Mouse (Mus musculus) liver, postnatal 0 days (tissue): ENCODE measurements at regions not wholly inside any gene's neighbourhood (a gene's known extent, or its start where the extent isn't known, plus 50 kb on each side); places are given as distances from the start of the nearest gene placed in this dataset.

Experiments used
- ATAC-seq: fragments of 200-750 bp; cut with Nextera tagmentation; 2 replicates; pipeline ENCODE4 v1.8.0; 2017; ENCODE audit warnings: mild to moderate bottlenecking, moderate library complexity
- DNase-seq: peaks from one replicate; pipeline ENCODE4 v3.0.0-alpha.2; 2016
- H3K27ac ChIP-seq: fragments of 300-500 bp; sonication (generic); 2 replicates; pipeline ENCODE4 v1.5.1; 2014; ENCODE audit warnings: antibody characterized with exemption, moderate library complexity, mild to moderate bottlenecking, low read depth
- H3K27me3 ChIP-seq: fragments of 300-500 bp; sonication (generic); 2 replicates; pipeline ENCODE4 v1.6.1; 2014; ENCODE audit warnings: low read length, control low read depth, mixed read lengths; ENCODE audit not compliant: insufficient read depth
- H3K36me3 ChIP-seq: fragments of 300-500 bp; sonication (generic); replicated peaks from 2 replicates; pipeline ENCODE4 v1.6.1; 2014; ENCODE audit warnings: mild to moderate bottlenecking, control low read depth, low read length, moderate library complexity, mixed read lengths; ENCODE audit not compliant: insufficient read depth
- H3K4me1 ChIP-seq: fragments of 300-500 bp; sonication (generic); 2 replicates; pipeline ENCODE4 v1.6.1; 2014; ENCODE audit warnings: antibody characterized with exemption, mild to moderate bottlenecking, control low read depth; ENCODE audit not compliant: insufficient read depth
- H3K4me2 ChIP-seq: fragments of 300-500 bp; sonication (generic); 2 replicates; pipeline ENCODE4 v1.6.1; 2014; ENCODE audit warnings: low read depth, mild to moderate bottlenecking, low read length, moderate library complexity, mixed read lengths
- H3K4me3 ChIP-seq: fragments of 300-500 bp; sonication (generic); 2 replicates; pipeline ENCODE4 v1.5.1; 2014; ENCODE audit warnings: low read depth, low read length
- H3K9ac ChIP-seq: fragments of 300-500 bp; sonication (generic); replicated peaks from 2 replicates; pipeline ENCODE4 v1.6.1; 2014; ENCODE audit warnings: mild to moderate bottlenecking, moderate library complexity
- H3K9me3 ChIP-seq: fragments of 300-500 bp; sonication (generic); 2 replicates; pipeline ENCODE4 v1.6.1; 2016; ENCODE audit warnings: mild to moderate bottlenecking, control low read depth, low read length, mixed read lengths
- CTCF ChIP-seq: sonication (generic); IDR thresholded peaks from 2 replicates; pipeline ENCODE4 v1.5.1; 2016; ENCODE audit warnings: antibody characterized with exemption, low read depth
- EP300 ChIP-seq: IDR thresholded peaks from 2 replicates; pipeline ENCODE4 v1.6.1; 2016; ENCODE audit warnings: antibody characterized with exemption, low read depth, mild to moderate bottlenecking
- WGBS: fragments of 180-500 bp; shearing (Covaris S2); extraction: QIAGEN DNeasy Blood & Tissue Kit; methylation state at CpG from one replicate; pipeline ENCODE4 v1.1.7; 2014; ENCODE audit not compliant: insufficient replicate concordance; 5-methylcytosine and 5-hydroxymethylcytosine counted together

DNA sequence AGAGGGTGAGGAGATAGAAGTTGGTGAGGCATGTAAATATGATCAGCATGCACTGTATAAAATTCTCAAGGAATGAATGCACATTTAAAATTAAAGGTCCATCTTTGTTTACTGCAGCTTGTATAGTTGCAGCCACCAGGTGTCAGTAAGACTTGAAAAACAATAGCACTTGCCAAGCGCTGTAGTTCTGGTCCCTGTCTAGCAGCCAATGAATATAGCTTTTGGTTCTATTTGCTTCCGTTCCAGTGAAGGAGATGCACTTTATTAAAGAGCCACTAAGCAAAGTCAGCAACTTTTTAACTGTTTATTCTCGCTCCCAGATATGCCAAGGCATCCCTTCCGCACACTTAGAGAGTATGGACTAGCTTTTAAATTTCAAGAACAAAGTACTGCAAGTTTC lies 743.6 kb downstream of the Stpg2 start:
- 62% methylated on average over 4 of the region's 4 CpGs for WGBS
- TF ChIP-seq EP300 (no peak), CTCF (no peak)
- no peaks in the 10 kb centered on the region for H3K27me3 ChIP-seq
- H3K27ac ChIP-seq, result no peak overlapping the region
- H3K4me1 ChIP-seq, result no peaks in the 10 kb centered on the region
- H3K9ac ChIP-seq, result no peak overlapping the region
- H3K4me3 ChIP-seq, result no peak overlapping the region
- ATAC-seq (no peak), DNase-seq (no peak)
- H3K9me3 ChIP-seq, result peaks cover 2% of the 10 kb centered on the region; the same call in 1 of the 2 replicates
- H3K4me2 ChIP-seq, result no peak overlapping the region
- H3K36me3 ChIP-seq, result no peaks in the 10 kb centered on the region

GRCm38 (mm10) chr3:139950016-139950705 lies 744.7 kb downstream of the Stpg2 start:
- Histone ChIP-seq H3K4me1 (no peaks in the 10 kb centered on the region), H3K9ac (no peak overlapping the region), H3K4me3 (no peak overlapping the region), H3K9me3 (peaks cover 2% of the 10 kb centered on the region; the same call in 1 of the 2 replicates), H3K4me2 (no peak overlapping the region), H3K27me3 (no peaks in the 10 kb centered on the region), H3K36me3 (no peaks in the 10 kb centered on the region), H3K27ac (no peak overlapping the region)
- TF ChIP-seq CTCF (no peak), EP300 (no peak)
- DNase-seq, result no peak
- no peak for ATAC-seq
- WGBS, result 80% methylated on average over 8 of the region's 8 CpGs

- TF ChIP-seq CTCF, result no peak
- no peak for TF ChIP-seq EP300
- H3K27me3 ChIP-seq, result no peaks in the 10 kb centered on the region
- no peak overlapping the region for H3K4me2 ChIP-seq
- H3K4me3 ChIP-seq, result no peak overlapping the region
- DNase-seq, result no peak
- no peak overlapping the region for H3K9ac ChIP-seq
- no peaks in the 10 kb centered on the region for H3K36me3 ChIP-seq
- WGBS, result 85% methylated on average over 8 of the region's 8 CpGs
- H3K9me3 ChIP-seq, result peaks cover 2% of the 10 kb centered on the region; the same call in 1 of the 2 replicates
- H3K4me1 ChIP-seq, result no peaks in the 10 kb centered on the region
- no peak for ATAC-seq
- no peak overlapping the region for H3K27ac ChIP-seq
Observed at GRCm38 (mm10) chr3:139951516-139951915, 746.0 kb downstream of the Stpg2 start.

GRCm38 (mm10) chr3:139978172-139978571 lies 772.7 kb downstream of the Stpg2 start:
- H3K36me3 ChIP-seq, result no peaks in the 10 kb centered on the region
- H3K27me3 ChIP-seq, result no peaks in the 10 kb centered on the region
- no peak overlapping the region for H3K27ac ChIP-seq
- H3K4me1 ChIP-seq, result no peaks in the 10 kb centered on the region
- H3K9ac ChIP-seq, result no peak overlapping the region
- no peak overlapping the region for H3K4me3 ChIP-seq
- ATAC-seq (no peak), DNase-seq (no peak)
- peaks cover 2% of the 10 kb centered on the region; the same call in 1 of the 2 replicates for H3K9me3 ChIP-seq
- H3K4me2 ChIP-seq, result no peak overlapping the region
- no peak for TF ChIP-seq EP300
- no peak for TF ChIP-seq CTCF
- 76% methylated on average over 1 of the region's 1 CpGs for WGBS

DNA sequence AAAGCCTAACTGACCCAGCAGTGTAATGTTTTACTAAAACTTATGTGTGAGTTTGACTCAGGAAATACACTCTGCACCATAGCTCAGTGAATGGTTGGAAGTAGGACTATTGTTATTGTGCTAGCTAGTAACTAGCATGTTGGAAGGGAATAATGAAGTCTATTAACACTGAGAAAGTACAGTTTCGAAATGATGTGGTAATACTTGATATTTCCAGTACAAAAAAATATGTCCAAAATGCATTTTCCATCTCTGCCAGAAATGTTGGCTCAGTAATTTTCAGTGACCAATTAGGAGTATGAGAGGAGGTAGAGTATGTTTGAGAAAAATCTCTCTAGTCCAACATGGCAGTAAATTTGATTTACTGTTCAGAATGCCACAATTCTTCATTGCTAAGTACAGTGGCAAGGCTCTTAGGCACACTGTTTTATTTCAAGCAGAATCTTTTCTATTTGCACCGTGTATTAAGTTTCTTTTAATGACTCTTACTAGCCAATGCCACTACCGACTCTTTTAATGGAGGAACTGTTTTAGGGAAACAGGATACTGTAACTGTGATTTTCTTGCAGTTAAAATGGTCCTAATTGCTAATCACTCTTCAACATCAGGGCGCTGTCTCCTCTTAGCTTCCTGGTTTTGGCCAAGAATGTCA lies 780.5 kb downstream of the Stpg2 start:
- ATAC-seq (no peak), DNase-seq (no peak)
- Histone ChIP-seq H3K36me3 (no peaks in the 10 kb centered on the region), H3K27me3 (no peaks in the 10 kb centered on the region), H3K9me3 (no peaks in the 10 kb centered on the region), H3K9ac (no peak overlapping the region), H3K4me1 (no peaks in the 10 kb centered on the region), H3K4me2 (no peak overlapping the region), H3K4me3 (no peak overlapping the region), H3K27ac (no peak overlapping the region)
- TF ChIP-seq EP300, result no peak
- TF ChIP-seq CTCF, result no peak
- 60% methylated on average over 4 of the region's 4 CpGs for WGBS

GRCm38 (mm10) chr3:139988938-139989337 lies 783.4 kb downstream of the Stpg2 start:
- DNase-seq, result no peak
- no peak overlapping the region for H3K27ac ChIP-seq
- no peak overlapping the region for H3K4me3 ChIP-seq
- no peaks in the 10 kb centered on the region for H3K27me3 ChIP-seq
- TF ChIP-seq CTCF (no peak), EP300 (no peak)
- ATAC-seq, result no peak
- 43% methylated on average over 1 of the region's 1 CpGs for WGBS
- no peaks in the 10 kb centered on the region for H3K36me3 ChIP-seq
- H3K9me3 ChIP-seq, result no peaks in the 10 kb centered on the region
- H3K4me2 ChIP-seq, result no peak overlapping the region
- H3K4me1 ChIP-seq, result no peaks in the 10 kb centered on the region
- no peak overlapping the region for H3K9ac ChIP-seq
